Mouse (Mus musculus): ENCODE measurements around the gene Spag6. TPM values are rescaled to one million over a fixed set of nuclear protein-coding genes. Genes with fewer than 3 reads are reported as not detected.

Gene Spag6
- polyA plus RNA-seq (2015; fragmentation: Nextera tagmentation; extraction: Ambion mirVana), result not detected in 2 replicates

DNA sequence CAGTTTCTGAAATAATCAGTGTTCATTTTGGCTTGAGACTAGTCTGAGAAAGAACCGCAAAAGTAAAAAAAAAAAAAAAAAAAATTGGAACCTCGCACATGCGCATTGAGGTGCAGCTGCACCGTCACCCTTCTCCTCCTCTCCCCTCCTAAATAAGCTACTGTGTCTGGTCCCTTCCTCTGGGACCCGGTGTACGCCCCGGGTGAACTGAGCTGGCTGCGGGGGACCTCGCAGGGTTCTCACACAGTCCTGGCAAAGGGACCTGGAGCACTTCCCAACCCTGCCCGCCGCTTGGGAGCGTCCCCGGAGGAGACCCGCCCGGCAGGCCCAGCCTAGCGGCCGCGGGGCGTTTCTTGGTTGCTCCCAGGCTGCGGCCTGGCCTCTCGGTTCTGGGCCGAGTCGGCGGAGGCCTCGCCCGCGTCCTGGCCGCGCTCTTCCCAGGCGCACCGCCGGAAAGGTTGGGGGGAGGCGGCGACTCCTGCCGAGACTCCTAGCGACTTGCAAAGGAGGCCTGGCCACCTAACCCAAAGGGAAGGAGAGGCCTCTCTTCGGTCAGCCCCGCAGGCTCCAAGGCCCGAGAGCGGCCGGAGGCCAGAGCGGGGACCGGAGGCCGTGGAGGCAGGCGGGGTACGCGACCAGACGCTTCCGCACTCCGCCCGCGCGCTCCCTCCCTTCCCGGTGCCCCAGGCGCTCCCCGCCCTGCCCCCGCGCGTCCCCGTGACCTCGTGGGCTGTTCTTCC lies at the start of gene Spag6:
Gene Spag6, plus strand, starts transcription at position 162 of the 740 bp plus-strand sequence.

DNA sequence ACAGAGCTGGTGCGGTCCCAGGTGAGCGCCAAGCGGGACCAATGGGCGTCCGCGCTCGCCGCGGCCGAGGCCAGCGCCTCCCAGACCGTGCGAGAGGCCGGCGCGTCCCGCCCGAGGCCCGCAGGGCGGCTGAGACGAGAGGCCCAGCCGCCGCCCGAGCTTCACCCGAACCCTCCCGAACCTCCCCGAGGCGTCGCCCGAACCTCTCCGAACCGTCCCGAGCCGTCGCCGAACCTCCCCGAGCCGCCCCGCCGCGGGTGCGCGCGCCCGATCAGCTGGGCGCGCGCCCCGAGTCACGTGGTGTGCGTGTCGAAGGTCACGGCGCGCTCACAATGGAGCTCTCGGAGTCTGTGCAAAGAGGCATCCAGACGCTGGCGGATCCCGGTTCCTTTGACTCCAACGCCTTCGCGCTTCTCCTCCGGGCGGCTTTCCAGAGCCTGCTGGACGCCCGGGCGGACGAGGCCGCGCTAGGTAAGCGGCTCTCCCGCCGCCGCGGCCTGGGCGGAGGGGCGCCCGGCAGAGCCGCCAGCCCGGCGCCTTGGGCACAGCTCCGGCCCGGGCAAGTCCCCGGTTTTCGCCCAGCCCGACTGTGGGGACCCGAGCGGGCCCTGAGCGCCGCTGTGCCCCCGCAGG lies 21.6 kb upstream of the Spag6 start, which contains the start of gene Commd3:
Gene Commd3, plus strand, starts transcription at position 252 of the 633 bp plus-strand sequence.

DNA sequence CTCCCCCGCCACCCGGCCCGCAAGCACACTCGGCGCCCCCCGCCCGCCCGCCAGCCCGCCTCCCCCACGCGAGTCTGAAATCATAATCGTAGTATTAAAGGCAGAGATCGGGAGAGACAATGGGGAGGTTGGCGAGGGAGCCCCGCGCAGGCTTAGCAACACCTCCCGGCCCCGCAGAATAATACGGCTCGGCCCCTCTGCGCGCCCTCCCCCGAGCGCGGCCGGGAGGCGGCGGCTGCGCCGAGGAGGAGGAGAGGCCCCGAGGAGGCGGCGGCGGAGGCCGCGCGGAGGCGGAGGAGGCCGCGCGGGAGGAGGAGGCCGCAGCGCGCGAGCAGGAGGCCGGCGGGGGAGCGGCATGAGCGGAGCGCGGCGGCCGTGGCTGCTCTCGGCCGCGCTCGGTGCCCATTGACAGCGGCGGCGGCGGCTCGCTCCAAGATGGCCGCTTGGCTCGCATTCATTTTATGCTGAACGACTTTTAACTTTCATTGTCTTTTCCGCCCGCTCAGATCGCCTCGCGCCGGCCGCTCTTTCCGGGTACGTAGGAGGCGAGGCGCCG lies 16.8 kb upstream of the Spag6 start, which contains the start of gene Bmi1:
Gene Bmi1, plus strand, starts transcription at position 83 of the 556 bp plus-strand sequence.

Other genes with a start within 250 kb of the Spag6 start
- 175 and 208 TPM in 2 replicates for gene Commd3, start 21.6 kb upstream of the Spag6 start, polyA plus RNA-seq (2015; fragmentation: Nextera tagmentation; extraction: Ambion mirVana)
- 5.9 and 7.2 TPM in 2 replicates for gene Bmi1, start 17.0 kb upstream of the Spag6 start, polyA plus RNA-seq (2015; fragmentation: Nextera tagmentation; extraction: Ambion mirVana)